Mouse (Mus musculus): ENCODE measurements around the gene Lipe.

Lipe gene

GRCm38 (mm10) chr7:25358721-25359206 is 39.7 kb downstream of the Lipe start:
- no peak for DNase-seq

- no peak for DNase-seq
Observed at GRCm38 (mm10) chr7:25348861-25349260, 49.6 kb downstream of the Lipe start.

- DNase-seq = no peak
Observed at GRCm38 (mm10) chr7:25341000-25341784, 57.3 kb downstream of the Lipe start.

- no peak for DNase-seq
Observed at GRCm38 (mm10) chr7:25339329-25339728, 59.2 kb downstream of the Lipe start.

GRCm38 (mm10) chr7:25334472-25334871 is 64.0 kb downstream of the Lipe start:
- no peak for DNase-seq

- DNase-seq = peak; percentile 72 to 74
Observed at GRCm38 (mm10) chr7:25333596-25334307, 64.8 kb downstream of the Lipe start.
